Mouse (Mus musculus): ENCODE data around the gene Pofut2.

- TF ChIP-seq CTCF (IDR thresholded peaks at IDR 0.05; ENCODE audit: low read depth) (no peak), EP300 (IDR thresholded peaks at IDR 0.05; ENCODE audit: low read depth) (no peak)
These were observed 45.5 kb upstream of the Pofut2 start for GRCm38 (mm10) chr10:77213483-77213882.

All from liver, embryonic 14.5 days (tissue).